Mouse (Mus musculus) testis, adult 2 months (tissue): ENCODE measurements around the gene Nup153.

ENCODE experiments used
- CTCF ChIP-seq: fragments of 200-500 bp; IDR thresholded peaks from 2 replicates; pipeline ENCODE4 v1.5.1; 2012; ENCODE audit warnings: low read depth, mild to moderate bottlenecking, inconsistent platforms, low read length, moderate library complexity; ENCODE audit not compliant: control insufficient read depth, insufficient read depth, insufficient replicate concordance
- POLR2A ChIP-seq: fragments of 200-500 bp; IDR thresholded peaks from 2 replicates; pipeline ENCODE4 v1.6.1; 2012; ENCODE audit warnings: low read depth, mild to moderate bottlenecking, inconsistent platforms, low read length, moderate library complexity; ENCODE audit not compliant: control insufficient read depth

- TF ChIP-seq CTCF, result no peak
- TF ChIP-seq POLR2A, result no peak
These were observed 11.7 kb upstream of the Nup153 start for GRCm38 (mm10) chr13:46739426-46739825.
